Mouse (Mus musculus) heart, embryonic 10.5 days (tissue): Measurements from ENCODE around the gene Clnk. TPM values are rescaled to one million over a fixed set of nuclear protein-coding genes. Genes with fewer than 3 reads are reported as not detected.
A peak's percentile ranks its signal among the peaks of the same experiment; 100 is the strongest.

ENCODE experiments used
- DNase-seq: peaks from one replicate; pipeline ENCODE4 v3.0.0-alpha.2; 2017; ENCODE audit warnings: low spot score
- H3K27ac ChIP-seq: fragments of 300-500 bp; sonication (generic); 2 replicates; pipeline ENCODE4 v1.5.1; 2016; ENCODE audit warnings: mild to moderate bottlenecking
- H3K27me3 ChIP-seq: fragments of 300-500 bp; sonication (generic); 2 replicates; pipeline ENCODE4 v1.6.1; 2016; ENCODE audit warnings: mild to moderate bottlenecking; ENCODE audit not compliant: poor library complexity, insufficient read depth, severe bottlenecking
- H3K36me3 ChIP-seq: fragments of 300-500 bp; sonication (generic); 2 replicates; pipeline ENCODE4 v1.6.1; 2016; ENCODE audit warnings: mild to moderate bottlenecking, moderate library complexity
- H3K4me1 ChIP-seq: fragments of 300-500 bp; sonication (generic); 2 replicates; pipeline ENCODE4 v1.6.1; 2016; ENCODE audit warnings: mild to moderate bottlenecking
- H3K4me3 ChIP-seq: fragments of 300-500 bp; sonication (generic); 2 replicates; pipeline ENCODE4 v1.5.1; 2016; ENCODE audit warnings: mild to moderate bottlenecking, moderate library complexity
- H3K9me3 ChIP-seq: fragments of 300-500 bp; sonication (generic); 2 replicates; pipeline ENCODE4 v1.6.1; 2016; ENCODE audit warnings: mild to moderate bottlenecking, moderate library complexity
- WGBS: fragments of 180-500 bp; shearing (Covaris S2); methylation state at CpG from one replicate; pipeline ENCODE4 v1.1.7; 2016; 5-methylcytosine and 5-hydroxymethylcytosine counted together
- polyA plus RNA-seq: library from polyadenylated mRNA; unstranded; fragments of >200 nt; fragmentation: Nextera tagmentation; extraction: Ambion mirVana; gene quantifications from 2 replicates; pipeline ENCODE4 v1.2.1, GENCODE M21; 2016

Clnk gene
- polyA plus RNA-seq, 1 experiment from 2014 or later, result not detected

DNA sequence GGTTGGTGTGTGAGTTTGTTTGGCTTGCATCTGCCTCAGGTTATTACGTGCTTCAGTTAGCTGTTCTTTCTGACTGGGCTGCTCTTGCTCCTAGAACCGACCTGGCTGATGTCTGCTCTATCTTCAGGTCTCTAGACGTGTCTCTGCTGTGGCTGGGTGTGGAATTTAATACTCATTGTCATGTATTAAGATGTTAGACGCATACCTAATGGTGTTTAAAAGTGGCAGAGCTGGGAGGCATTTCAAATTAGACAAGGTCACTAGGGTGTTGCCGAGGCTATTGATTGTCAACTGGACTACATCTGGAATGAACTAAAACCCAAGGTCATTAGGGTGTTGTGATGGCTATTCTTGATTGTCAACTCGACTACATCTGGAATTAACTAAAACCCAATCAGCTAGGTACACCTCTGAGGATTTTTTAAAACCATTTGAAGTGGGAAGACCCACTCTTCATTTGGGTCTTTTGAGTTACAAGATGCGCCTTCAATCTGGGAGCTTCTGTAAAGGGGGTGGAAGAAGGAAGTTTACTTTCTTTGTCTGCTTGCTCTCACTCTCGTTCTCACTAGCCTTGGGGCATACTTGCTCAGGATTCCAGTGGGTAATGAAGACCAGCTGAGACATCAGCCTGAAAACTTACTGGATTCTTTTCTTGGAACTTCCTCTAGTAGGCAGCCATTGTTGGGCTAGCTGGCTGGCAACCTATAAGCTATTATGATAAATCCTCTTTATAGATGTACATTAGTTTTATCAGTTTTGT lies 179.8 kb downstream of the Clnk start:
- WGBS, result 68% methylated on average over 8 of the region's 8 CpGs
- no peak overlapping the region for H3K27ac ChIP-seq

DNA sequence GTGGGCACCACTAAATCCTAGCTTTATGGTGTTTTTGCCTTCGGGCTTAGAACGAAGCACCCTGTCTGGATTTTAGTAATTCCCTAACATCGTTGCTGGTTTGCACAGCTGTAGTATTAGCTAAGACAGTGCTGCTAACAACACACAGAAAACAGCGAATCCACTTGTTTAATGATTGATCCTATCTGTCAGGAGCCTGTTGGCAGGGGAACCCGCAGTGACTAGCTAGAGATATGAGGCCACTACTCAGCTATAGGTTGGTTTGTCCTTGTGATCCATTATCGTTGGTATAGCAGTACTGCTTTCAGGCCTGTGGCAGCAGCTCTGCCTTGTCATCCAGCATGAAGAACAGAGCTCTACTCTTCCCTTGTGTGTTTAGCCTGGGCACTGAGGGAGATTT lies 183.8 kb downstream of the Clnk start:
- H3K4me3 ChIP-seq, result no peak overlapping the region
- H3K27me3 ChIP-seq, result peaks cover 12% of the 10 kb centered on the region; the same call in 1 of the 2 replicates
- no peaks in the 10 kb centered on the region for H3K36me3 ChIP-seq
- no peak overlapping the region for H3K27ac ChIP-seq
- no peak for DNase-seq
- H3K4me1 ChIP-seq, result no peaks in the 10 kb centered on the region
- WGBS, result 79% methylated on average over 6 of the region's 6 CpGs
- H3K9me3 ChIP-seq, result no peaks in the 10 kb centered on the region

More for the DNA sequence above, 179.8 kb downstream of the Clnk start:
- DNase-seq, result no peak
- no peaks in the 10 kb centered on the region for H3K27me3 ChIP-seq
- H3K36me3 ChIP-seq, result no peaks in the 10 kb centered on the region
- H3K4me3 ChIP-seq, result no peak overlapping the region
- no peaks in the 10 kb centered on the region for H3K9me3 ChIP-seq
- H3K4me1 ChIP-seq, result no peaks in the 10 kb centered on the region

DNA sequence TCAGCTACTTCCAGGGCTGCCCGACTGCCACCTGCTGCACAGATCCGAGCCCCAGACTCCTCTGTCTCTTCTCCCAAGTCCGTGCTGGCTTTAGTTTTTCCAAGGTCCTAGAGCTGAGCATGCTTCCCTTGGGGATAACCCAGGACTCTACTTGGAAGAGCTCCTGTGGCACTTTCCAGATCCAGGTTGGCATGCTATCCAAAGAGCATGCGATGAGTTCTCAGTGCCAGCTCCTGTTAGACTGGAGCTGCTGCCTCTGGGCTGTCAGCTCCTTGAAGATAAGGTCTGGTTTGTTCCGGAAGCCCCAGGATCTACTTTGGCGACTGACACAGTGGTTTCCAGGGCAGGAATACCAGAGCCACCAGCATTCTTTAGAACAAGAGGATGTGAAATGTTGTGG lies 187.4 kb downstream of the Clnk start:
- Histone ChIP-seq H3K36me3 (no peaks in the 10 kb centered on the region), H3K27me3 (peaks cover 12% of the 10 kb centered on the region; the same call in 1 of the 2 replicates), H3K9me3 (no peaks in the 10 kb centered on the region), H3K4me1 (no peaks in the 10 kb centered on the region; the same call in 1 of the 2 replicates), H3K27ac (no peak overlapping the region), H3K4me3 (no peak overlapping the region)
- no peak for DNase-seq
- WGBS, result 65% methylated on average over 6 of the region's 6 CpGs

DNA sequence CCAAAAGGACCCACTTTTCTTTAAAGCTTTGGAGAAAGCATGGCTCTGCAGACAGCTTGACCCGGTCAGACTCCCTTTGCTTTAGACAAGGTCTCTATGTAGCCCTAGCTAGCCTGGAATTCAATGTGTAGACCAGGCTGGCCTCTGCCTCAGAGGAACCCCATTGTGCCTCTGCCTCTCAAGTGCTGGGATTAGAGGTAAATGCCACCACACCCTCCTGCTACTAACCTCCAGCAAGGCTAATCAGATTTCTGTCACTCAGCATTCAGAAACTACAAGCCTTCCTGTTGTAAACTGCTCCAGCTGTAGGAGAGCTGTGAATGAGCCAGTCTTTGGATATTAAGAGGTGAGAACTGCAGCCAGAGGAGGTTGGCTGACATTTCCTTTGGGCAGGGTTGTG lies 188.9 kb downstream of the Clnk start:
- no peak overlapping the region for H3K27ac ChIP-seq
- WGBS, result 77% methylated on average over 1 of the region's 1 CpGs
- peaks cover 9% of the 10 kb centered on the region; the same call in 1 of the 2 replicates for H3K4me1 ChIP-seq
- peaks cover 2% of the 10 kb centered on the region; the same call in 1 of the 2 replicates for H3K36me3 ChIP-seq
- no peak for DNase-seq
- H3K4me3 ChIP-seq, result no peak overlapping the region
- peaks cover 12% of the 10 kb centered on the region; the same call in 1 of the 2 replicates for H3K27me3 ChIP-seq
- H3K9me3 ChIP-seq, result no peaks in the 10 kb centered on the region

DNA sequence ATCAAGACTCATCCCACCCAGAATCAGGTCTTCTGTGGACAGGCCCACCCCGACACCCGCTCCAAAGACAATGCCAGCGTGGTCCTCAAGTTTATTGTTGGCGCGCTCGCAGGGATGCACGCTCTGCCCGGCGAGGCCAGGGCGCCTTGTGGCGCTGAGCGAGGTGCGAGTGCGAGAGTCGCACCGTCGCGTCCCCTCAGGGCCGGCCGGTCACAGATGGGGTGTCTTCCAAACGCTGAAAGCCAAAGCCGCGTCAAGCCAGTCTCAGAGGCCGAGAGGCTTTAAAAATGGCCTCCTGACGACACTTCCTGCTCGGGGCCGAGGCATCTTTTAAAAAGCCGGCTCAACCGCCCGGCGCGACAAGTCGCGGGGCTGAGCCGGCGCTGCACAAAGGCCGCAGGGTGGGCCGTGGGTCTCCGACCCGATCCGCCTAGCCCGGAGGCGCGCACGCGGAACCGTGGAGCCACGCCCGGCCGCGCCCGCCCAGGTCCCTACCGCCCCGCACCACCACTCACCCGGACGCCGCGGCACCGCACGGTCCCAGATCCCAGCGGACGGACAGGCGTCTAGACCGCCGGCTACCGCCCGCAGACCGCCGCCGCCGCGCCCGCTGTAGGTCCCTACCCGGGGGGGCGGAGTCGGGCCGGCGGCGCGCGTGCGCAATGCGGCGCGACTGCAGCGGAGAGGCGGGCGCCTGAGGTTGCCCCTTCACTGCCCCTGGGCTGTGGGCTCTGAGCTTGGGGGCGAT lies 192.3 kb downstream of the Clnk start, which contains the start of gene Zfp518b:
Zfp518b (minus strand) TSS at position 663 of the 748 bp plus-strand sequence.
- Histone ChIP-seq H3K4me1 (peaks cover 13% of the 10 kb centered on the region; the same call in 1 of the 2 replicates), H3K9me3 (no peaks in the 10 kb centered on the region), H3K4me3 (peak within 1 kb of the TSS; percentile 88), H3K27ac (peak within 1 kb of the TSS; percentile 98), H3K36me3 (peaks cover 35% of the 10 kb centered on the region), H3K27me3 (peaks cover 7% of the 10 kb centered on the region; the same call in 1 of the 2 replicates)
- WGBS, result under 1% methylated on average over 88 of the region's 89 CpGs
- DNase-seq, result peak; percentile 87

DNA sequence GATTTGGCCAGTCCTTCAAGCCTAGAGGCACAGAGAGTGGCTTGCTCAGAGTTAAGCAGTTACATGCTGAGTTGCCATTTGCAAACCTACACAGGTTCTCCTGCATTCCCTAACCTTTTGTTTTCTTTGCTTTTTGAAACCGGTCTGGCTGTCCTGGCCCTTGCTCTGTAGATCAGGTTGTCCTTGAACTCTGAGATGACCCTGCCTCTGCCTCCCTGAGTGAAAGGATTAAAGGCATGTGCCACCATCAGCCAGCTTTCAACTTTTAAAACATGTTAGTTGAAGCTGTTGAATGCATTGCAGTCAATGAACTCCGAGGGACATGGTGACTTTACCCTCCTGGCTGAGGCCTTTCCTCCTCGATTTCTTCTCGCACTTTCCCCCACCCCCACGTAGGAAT lies 217.8 kb downstream of the Clnk start:
- H3K27ac ChIP-seq, result no peak overlapping the region
- no peaks in the 10 kb centered on the region for H3K9me3 ChIP-seq
- no peak overlapping the region for H3K4me3 ChIP-seq
- no peaks in the 10 kb centered on the region for H3K4me1 ChIP-seq
- H3K27me3 ChIP-seq, result no peaks in the 10 kb centered on the region
- no peak for DNase-seq
- 80% methylated on average over 5 of the region's 5 CpGs for WGBS
- no peaks in the 10 kb centered on the region for H3K36me3 ChIP-seq

Other genes with a start within 250 kb of the Clnk start
- 13.9 and 18.1 TPM in 2 replicates for gene Zfp518b, start 192.0 kb downstream of the Clnk start, polyA plus RNA-seq